Mouse (Mus musculus): Measurements from ENCODE around the gene Dyrk2. TPM values are rescaled to one million over a fixed set of nuclear protein-coding genes. Genes with fewer than 3 reads are reported as not detected.

Gene Dyrk2
- polyA plus RNA-seq, 1 experiment from 2014 or later = 2.9 TPM

- H3K27ac ChIP-seq = no peak overlapping the region
- H3K27me3 ChIP-seq (replicated peaks) = no peaks in the 10 kb centered on the region
- no peak overlapping the region for H3K4me2 ChIP-seq
- H3K9me3 ChIP-seq (replicated peaks) = no peaks in the 10 kb centered on the region
- no peak for ATAC-seq
- H3K36me3 ChIP-seq = no peaks in the 10 kb centered on the region
- no peaks in the 10 kb centered on the region for H3K4me1 ChIP-seq
- H3K4me3 ChIP-seq = no peak overlapping the region
- no peak overlapping the region for H3K9ac ChIP-seq
- 78% methylated on average over 19 of the region's 19 CpGs for WGBS (ENCODE audit: insufficient replicate concordance)
Observed at GRCm38 (mm10) chr10:118839343-118840141, 30.5 kb downstream of the Dyrk2 start.

GRCm38 (mm10) chr10:118837636-118838035 is 32.4 kb downstream of the Dyrk2 start:
- Histone ChIP-seq H3K4me1 (no peaks in the 10 kb centered on the region), H3K27me3 (replicated peaks) (no peaks in the 10 kb centered on the region), H3K27ac (no peak overlapping the region), H3K36me3 (no peaks in the 10 kb centered on the region), H3K4me2 (no peak overlapping the region), H3K9me3 (replicated peaks) (no peaks in the 10 kb centered on the region), H3K9ac (no peak overlapping the region), H3K4me3 (no peak overlapping the region)
- WGBS (ENCODE audit: insufficient replicate concordance) = 59% methylated on average over 8 of the region's 8 CpGs
- ATAC-seq = no peak

GRCm38 (mm10) chr10:118831190-118831589 is 38.8 kb downstream of the Dyrk2 start:
- Histone ChIP-seq H3K4me1 (no peaks in the 10 kb centered on the region), H3K27ac (no peak overlapping the region), H3K36me3 (no peaks in the 10 kb centered on the region), H3K4me2 (no peak overlapping the region), H3K4me3 (no peak overlapping the region), H3K27me3 (replicated peaks) (no peaks in the 10 kb centered on the region), H3K9ac (no peak overlapping the region), H3K9me3 (replicated peaks) (no peaks in the 10 kb centered on the region)
- no peak for ATAC-seq
- WGBS (ENCODE audit: insufficient replicate concordance) = 69% methylated on average over 8 of the region's 8 CpGs

GRCm38 (mm10) chr10:118829641-118830040 is 40.4 kb downstream of the Dyrk2 start:
- Histone ChIP-seq H3K9ac (no peak overlapping the region), H3K4me2 (no peak overlapping the region), H3K27ac (no peak overlapping the region), H3K4me3 (no peak overlapping the region), H3K36me3 (no peaks in the 10 kb centered on the region), H3K4me1 (no peaks in the 10 kb centered on the region), H3K27me3 (replicated peaks) (no peaks in the 10 kb centered on the region), H3K9me3 (replicated peaks) (no peaks in the 10 kb centered on the region)
- 47% methylated on average over 2 of the region's 2 CpGs for WGBS (ENCODE audit: insufficient replicate concordance)
- no peak for ATAC-seq

- WGBS (ENCODE audit: insufficient replicate concordance) = 78% methylated on average over 7 of the region's 7 CpGs
- no peak for ATAC-seq
- no peaks in the 10 kb centered on the region for H3K9me3 ChIP-seq (replicated peaks)
Observed at GRCm38 (mm10) chr10:118827116-118827515, 42.9 kb downstream of the Dyrk2 start.

GRCm38 (mm10) chr10:118824830-118825229 is 45.2 kb downstream of the Dyrk2 start:
- no peak for ATAC-seq
- Histone ChIP-seq H3K4me2 (no peak overlapping the region), H3K36me3 (no peaks in the 10 kb centered on the region), H3K27ac (no peak overlapping the region), H3K9me3 (replicated peaks) (no peaks in the 10 kb centered on the region), H3K27me3 (replicated peaks) (no peaks in the 10 kb centered on the region), H3K4me3 (no peak overlapping the region), H3K9ac (no peak overlapping the region), H3K4me1 (no peaks in the 10 kb centered on the region)
- WGBS (ENCODE audit: insufficient replicate concordance) = 78% methylated on average over 8 of the region's 8 CpGs

More at GRCm38 (mm10) chr10:118827116-118827515, 42.9 kb downstream of the Dyrk2 start:
- no peak overlapping the region for H3K4me3 ChIP-seq
- no peak overlapping the region for H3K9ac ChIP-seq
- H3K27me3 ChIP-seq (replicated peaks) = no peaks in the 10 kb centered on the region
- no peak overlapping the region for H3K4me2 ChIP-seq
- H3K36me3 ChIP-seq = no peaks in the 10 kb centered on the region
- H3K27ac ChIP-seq = no peak overlapping the region
- no peaks in the 10 kb centered on the region for H3K4me1 ChIP-seq

GRCm38 (mm10) chr10:118820901-118821300 is 49.1 kb downstream of the Dyrk2 start:
- no peak for ATAC-seq
- Histone ChIP-seq H3K27ac (no peak overlapping the region), H3K36me3 (no peaks in the 10 kb centered on the region), H3K4me3 (no peak overlapping the region), H3K9ac (no peak overlapping the region), H3K4me2 (no peak overlapping the region), H3K4me1 (no peaks in the 10 kb centered on the region), H3K9me3 (replicated peaks) (no peaks in the 10 kb centered on the region), H3K27me3 (replicated peaks) (no peaks in the 10 kb centered on the region)
- whole genome bisulfite sequencing (ENCODE audit: insufficient replicate concordance) = 61% methylated on average over 7 of the region's 7 CpGs

GRCm38 (mm10) chr10:118819846-118820245 is 50.2 kb downstream of the Dyrk2 start:
- H3K27ac ChIP-seq = no peak overlapping the region
- WGBS (ENCODE audit: insufficient replicate concordance) = 69% methylated on average over 4 of the region's 4 CpGs

GRCm38 (mm10) chr10:118817089-118817488 is 52.9 kb downstream of the Dyrk2 start:
- Histone ChIP-seq H3K27me3 (replicated peaks) (no peaks in the 10 kb centered on the region), H3K27ac (no peak overlapping the region), H3K4me3 (no peak overlapping the region), H3K4me2 (no peak overlapping the region), H3K4me1 (no peaks in the 10 kb centered on the region), H3K9me3 (replicated peaks) (no peaks in the 10 kb centered on the region), H3K36me3 (no peaks in the 10 kb centered on the region), H3K9ac (no peak overlapping the region)
- ATAC-seq = no peak
- 70% methylated on average over 6 of the region's 6 CpGs for WGBS (ENCODE audit: insufficient replicate concordance)

More at GRCm38 (mm10) chr10:118819846-118820245, 50.2 kb downstream of the Dyrk2 start:
- H3K9ac ChIP-seq = no peak overlapping the region
- no peaks in the 10 kb centered on the region for H3K36me3 ChIP-seq
- H3K4me2 ChIP-seq = no peak overlapping the region
- H3K27me3 ChIP-seq (replicated peaks) = no peaks in the 10 kb centered on the region
- ATAC-seq = no peak
- no peak overlapping the region for H3K4me3 ChIP-seq
- H3K9me3 ChIP-seq (replicated peaks) = no peaks in the 10 kb centered on the region
- H3K4me1 ChIP-seq = no peaks in the 10 kb centered on the region

- WGBS (ENCODE audit: insufficient replicate concordance) = 27% methylated on average over 6 of the region's 6 CpGs
- Histone ChIP-seq H3K4me2 (no peak overlapping the region), H3K4me3 (no peak overlapping the region), H3K9me3 (replicated peaks) (no peaks in the 10 kb centered on the region), H3K27me3 (replicated peaks) (no peaks in the 10 kb centered on the region), H3K27ac (no peak overlapping the region), H3K4me1 (peaks cover 17% of the 10 kb centered on the region; the same call in 1 of the 2 replicates), H3K9ac (no peak overlapping the region), H3K36me3 (no peaks in the 10 kb centered on the region)
- ATAC-seq = no peak
Observed at GRCm38 (mm10) chr10:118811945-118812344, 58.1 kb downstream of the Dyrk2 start.

- 25% methylated on average over 16 of the region's 16 CpGs for WGBS (ENCODE audit: insufficient replicate concordance)
- no peaks in the 10 kb centered on the region for H3K36me3 ChIP-seq
- peaks cover 17% of the 10 kb centered on the region; the same call in 1 of the 2 replicates for H3K4me1 ChIP-seq
- no peaks in the 10 kb centered on the region for H3K9me3 ChIP-seq (replicated peaks)
- no peak overlapping the region for H3K9ac ChIP-seq
- no peak for ATAC-seq
- no peak overlapping the region for H3K27ac ChIP-seq
- no peaks in the 10 kb centered on the region for H3K27me3 ChIP-seq (replicated peaks)
- H3K4me2 ChIP-seq = peak overlapping the region; percentile 27
- H3K4me3 ChIP-seq = no peak overlapping the region
Observed at GRCm38 (mm10) chr10:118810908-118811711, 58.9 kb downstream of the Dyrk2 start.

Measured in liver, embryonic 12.5 days (tissue).